Mouse (Mus musculus): ENCODE results near the gene Sarm1. TPM values are rescaled to one million over a fixed set of nuclear protein-coding genes. Genes with fewer than 3 reads are reported as not detected.

Sarm1 gene
- 0.37 TPM for polyA plus RNA-seq (2015; fragmentation: Illumina TruSeq; extraction: RNeasy Lipid Tissue Mini Kit (QIAGEN cat#74804); ENCODE audit: insufficient read depth, low replicate concordance)

DNA sequence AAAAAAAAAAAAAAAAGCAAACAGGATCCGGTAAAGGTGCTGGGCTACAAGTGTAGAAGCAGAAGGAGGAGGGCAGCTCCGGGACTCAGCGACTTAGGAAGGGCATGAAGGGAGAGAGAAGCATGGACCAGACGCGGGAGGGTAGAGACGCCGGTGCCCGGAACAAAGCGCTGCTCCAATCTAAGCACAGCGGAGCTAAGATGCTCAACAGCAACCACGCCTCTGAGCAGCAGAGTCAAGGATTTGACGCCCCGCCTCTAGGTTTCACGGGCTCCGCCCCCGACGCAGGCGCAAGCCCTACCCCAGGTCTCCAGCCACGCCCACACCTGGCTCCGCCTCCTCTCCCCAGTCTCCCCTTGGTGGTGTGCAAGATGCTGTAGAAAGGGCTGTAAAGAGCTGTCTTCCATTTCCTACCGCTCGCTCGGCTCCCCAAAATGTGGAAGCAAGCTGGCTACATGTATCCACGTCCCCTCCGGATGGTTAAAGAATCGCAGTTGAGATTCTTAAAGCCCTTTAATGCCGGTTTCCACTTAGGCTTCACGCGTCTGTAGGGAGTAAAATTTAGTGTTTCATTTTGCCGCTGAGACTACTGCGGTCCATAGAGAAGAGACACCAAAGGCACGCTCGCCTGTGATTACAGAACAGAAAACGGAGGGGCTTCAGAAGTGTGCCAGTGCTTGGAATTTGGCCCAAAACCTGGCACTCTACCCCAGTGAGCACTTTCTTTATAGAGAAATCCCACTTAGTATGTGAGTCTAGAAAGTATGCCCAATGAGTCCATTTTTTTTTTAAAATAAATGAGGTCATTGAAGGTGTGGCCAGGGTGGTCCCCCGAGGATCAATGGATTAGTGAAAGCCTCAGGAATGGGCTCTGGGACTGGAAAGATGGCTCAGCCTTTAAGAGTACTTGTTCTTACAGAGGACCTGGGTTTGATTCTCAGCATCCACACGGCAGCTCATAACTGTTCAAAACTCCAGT lies at the start of gene Sarm1:
Gene Sarm1, minus strand, starts transcription at position 211 of the 979 bp plus-strand sequence.

DNA sequence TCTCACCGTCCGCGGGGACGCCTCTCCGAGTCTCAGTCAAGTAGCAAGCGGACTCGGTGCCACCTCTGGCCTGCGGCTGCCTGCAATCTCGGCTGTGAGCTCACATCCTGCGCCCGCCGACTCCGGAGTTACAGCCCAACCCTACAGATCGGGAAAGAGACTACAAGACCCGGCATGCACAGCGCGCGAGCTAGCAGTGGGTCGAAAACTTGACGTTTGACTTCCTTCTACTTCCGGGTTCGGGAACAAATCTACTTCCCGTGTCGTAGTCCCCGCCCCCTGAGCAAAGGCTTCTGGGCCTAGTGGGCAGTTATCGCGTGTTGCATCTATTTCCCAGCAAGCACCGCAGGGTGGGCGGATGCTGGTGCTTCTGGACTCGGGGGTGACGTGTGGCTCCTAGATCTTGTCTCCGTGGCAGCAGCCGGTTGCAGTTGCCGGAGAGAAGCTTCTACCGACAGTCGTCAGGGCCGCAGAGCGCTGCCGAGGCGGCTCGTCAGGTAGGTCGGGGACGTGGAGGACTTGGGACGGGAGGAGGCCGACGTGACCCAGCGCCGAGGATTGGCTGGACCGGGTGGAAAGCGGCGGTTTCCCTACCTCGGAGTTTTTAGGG lies 38.6 kb upstream of the Sarm1 start, which contains the start of the genes Tnfaip1 and Ift20:
Gene Tnfaip1, minus strand, starts transcription at position 253 of the 610 bp plus-strand sequence.
Gene Ift20, plus strand, starts transcription at position 282 of the 610 bp plus-strand sequence.

DNA sequence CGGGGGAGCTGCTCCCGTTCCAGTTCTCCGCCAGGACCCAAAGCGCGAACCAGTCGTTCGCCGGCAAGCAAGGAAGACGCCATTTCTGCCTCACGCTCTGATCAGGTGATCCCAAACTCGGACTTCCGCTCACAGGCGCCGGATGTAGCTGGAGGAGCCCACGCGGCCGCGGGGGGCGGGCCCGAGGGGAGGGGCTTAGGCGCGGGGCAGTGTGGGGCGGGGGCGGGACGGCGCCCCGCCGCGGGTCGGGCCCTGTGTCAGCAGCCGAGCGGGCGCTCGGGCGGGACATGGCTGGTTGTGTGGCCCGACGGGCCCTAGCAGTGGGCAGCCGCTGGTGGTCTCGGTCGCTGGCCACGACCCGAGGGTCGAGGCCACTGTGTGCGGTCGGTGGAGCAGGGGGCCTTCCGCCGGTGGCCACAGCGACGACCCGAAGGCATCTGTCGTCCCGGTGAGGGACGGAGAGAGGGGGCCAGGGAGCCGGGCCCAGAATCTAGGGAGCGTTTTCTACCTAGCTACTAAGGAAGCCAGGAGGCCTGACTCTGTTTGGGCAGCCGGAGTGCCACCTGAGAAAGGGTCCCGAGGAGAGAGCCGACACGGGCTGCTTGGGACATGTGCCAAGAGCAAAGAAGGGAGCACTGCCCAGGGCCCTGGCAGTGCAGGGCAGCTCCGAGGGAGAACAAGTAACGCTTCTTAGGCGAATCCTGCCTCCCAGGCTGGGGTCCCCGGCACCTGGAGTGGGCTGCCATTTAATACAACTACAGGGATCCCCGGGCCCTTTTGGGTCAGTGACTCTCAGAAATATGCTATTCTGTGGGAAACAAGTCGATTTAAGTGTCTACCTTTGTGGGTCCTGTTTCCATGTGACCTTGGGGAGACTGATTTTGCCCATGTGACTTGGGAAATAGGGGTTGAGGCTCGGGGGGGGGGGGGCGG lies 14.7 kb upstream of the Sarm1 start, which contains the start of the genes Tmem199 and Poldip2:
Gene Tmem199, minus strand, starts transcription at position 148 of the 933 bp plus-strand sequence.
Gene Poldip2, plus strand, starts transcription at position 169 of the 933 bp plus-strand sequence.

DNA sequence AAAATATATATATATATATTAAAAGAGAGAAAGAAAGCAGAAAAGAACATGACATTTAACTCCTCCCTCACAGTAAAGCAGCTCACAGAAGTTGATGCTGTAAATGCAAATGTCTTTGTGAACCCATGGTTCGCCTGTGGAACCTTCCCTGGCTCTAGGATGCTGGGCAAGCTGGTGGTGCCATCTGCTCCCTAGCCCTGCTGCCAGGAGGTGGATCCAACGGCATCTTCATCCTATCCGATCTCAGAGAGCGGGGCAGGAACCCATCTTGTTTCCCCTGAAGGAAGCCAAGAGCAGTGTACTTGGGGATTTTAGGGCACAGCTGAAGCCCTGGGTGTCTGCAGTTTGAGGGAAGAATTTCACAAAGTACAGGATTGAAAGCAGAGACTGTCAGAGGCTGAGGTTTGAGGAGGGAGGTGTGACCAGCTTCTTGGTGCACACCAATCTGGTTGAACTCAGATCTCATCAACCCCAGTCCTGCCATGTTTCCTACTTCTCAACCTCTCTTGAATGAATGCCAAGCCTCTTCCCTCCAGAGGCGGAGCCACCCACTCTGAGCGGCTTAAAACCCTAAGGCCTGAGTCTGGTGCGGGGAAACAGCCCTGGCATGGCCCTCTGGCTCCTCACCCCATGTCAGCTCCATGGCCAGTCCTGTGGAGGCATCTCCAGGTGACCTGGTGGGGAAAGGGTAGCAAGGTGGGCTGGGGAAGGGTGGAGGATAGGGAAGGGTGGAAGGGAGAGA lies 5.5 kb upstream of the Sarm1 start, which contains the start of gene Sebox:
Gene Sebox, plus strand, starts transcription at position 539 of the 742 bp plus-strand sequence.

DNA sequence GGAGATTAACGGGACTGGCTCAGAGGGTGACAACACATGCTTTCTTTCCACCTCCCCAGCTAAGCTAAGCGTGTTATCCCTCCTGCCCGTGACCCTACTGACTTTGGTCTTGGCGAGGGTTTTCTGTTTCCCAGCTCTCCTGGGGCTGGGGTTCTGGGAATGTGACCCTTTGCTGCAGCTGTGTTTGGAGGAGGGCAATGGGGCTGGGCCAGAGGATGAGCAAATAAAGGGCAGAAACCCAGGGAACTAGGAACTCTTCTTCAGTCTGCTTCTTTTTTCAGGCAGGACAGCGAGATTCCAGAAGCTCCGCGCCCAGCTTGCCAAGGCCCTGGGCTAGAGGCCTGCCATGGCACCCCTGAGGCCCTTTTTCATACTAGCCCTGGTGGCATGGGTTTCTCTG lies 1.4 kb upstream of the Sarm1 start, which contains the start of gene Vtn:
Gene Vtn, plus strand, starts transcription at position 88 of the 400 bp plus-strand sequence.

DNA sequence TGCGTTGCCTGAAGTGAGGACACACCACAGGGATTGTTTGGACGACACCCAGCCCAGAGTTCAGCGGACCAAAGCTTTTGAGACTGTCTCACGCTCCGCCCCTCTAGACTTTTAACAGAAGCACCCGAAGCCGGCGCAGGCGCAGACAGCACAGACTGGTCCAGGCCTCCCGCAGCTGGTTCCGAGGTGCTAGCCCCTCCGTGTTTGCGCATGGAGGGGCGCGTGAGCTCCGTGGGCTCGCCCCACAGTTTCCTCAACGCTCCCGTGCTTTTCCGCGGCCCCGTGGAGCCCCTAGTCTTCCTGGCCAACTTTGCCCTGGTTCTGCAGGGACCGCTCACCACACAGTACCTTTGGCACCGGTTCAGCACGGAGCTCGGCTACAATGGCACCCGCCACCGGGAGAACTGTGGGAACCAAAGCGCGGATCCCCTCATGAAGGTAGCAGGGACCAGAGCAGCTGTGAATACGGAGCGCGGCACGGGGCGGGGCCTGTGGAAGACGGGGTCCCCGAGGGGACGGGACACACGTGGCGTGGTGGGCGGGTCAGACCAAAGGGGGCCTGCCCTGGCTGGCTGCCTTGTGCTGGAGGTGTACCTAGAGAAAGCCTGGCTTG lies 31.9 kb downstream of the Sarm1 start, which contains the start of gene Slc46a1:
Gene Slc46a1, plus strand, starts transcription at position 130 of the 613 bp plus-strand sequence.

Other genes starting within 250 kb of the Sarm1 start
- 107 TPM for gene 2610507B11Rik, start 236.0 kb downstream of the Sarm1 start, polyA plus RNA-seq (2015; fragmentation: Illumina TruSeq; extraction: RNeasy Lipid Tissue Mini Kit (QIAGEN cat#74804); ENCODE audit: insufficient read depth, low replicate concordance)
- 0.95 TPM for gene BC030499, start 206.9 kb downstream of the Sarm1 start, polyA plus RNA-seq (2015; fragmentation: Illumina TruSeq; extraction: RNeasy Lipid Tissue Mini Kit (QIAGEN cat#74804); ENCODE audit: insufficient read depth, low replicate concordance)
- gene Spag5, start 196.2 kb downstream of the Sarm1 start, polyA plus RNA-seq (2015; fragmentation: Illumina TruSeq; extraction: RNeasy Lipid Tissue Mini Kit (QIAGEN cat#74804); ENCODE audit: insufficient read depth, low replicate concordance), result 12.5 TPM
- 4.3 TPM for gene Aldoc, start 174.8 kb downstream of the Sarm1 start, polyA plus RNA-seq (2015; fragmentation: Illumina TruSeq; extraction: RNeasy Lipid Tissue Mini Kit (QIAGEN cat#74804); ENCODE audit: insufficient read depth, low replicate concordance)
- 24.8 TPM for gene Pigs, start 169.3 kb downstream of the Sarm1 start, polyA plus RNA-seq (2015; fragmentation: Illumina TruSeq; extraction: RNeasy Lipid Tissue Mini Kit (QIAGEN cat#74804); ENCODE audit: insufficient read depth, low replicate concordance)
- 35.6 TPM for gene Unc119, start 154.3 kb downstream of the Sarm1 start, polyA plus RNA-seq (2015; fragmentation: Illumina TruSeq; extraction: RNeasy Lipid Tissue Mini Kit (QIAGEN cat#74804); ENCODE audit: insufficient read depth, low replicate concordance)
- gene Foxn1, start 111.2 kb downstream of the Sarm1 start, polyA plus RNA-seq (2015; fragmentation: Illumina TruSeq; extraction: RNeasy Lipid Tissue Mini Kit (QIAGEN cat#74804); ENCODE audit: insufficient read depth, low replicate concordance), result not detected
- 0.10 TPM for gene Slc13a2, start 75.5 kb downstream of the Sarm1 start, polyA plus RNA-seq (2015; fragmentation: Illumina TruSeq; extraction: RNeasy Lipid Tissue Mini Kit (QIAGEN cat#74804); ENCODE audit: insufficient read depth, low replicate concordance)
- 0.91 TPM for gene Slc46a1, start 32.1 kb downstream of the Sarm1 start, polyA plus RNA-seq (2015; fragmentation: Illumina TruSeq; extraction: RNeasy Lipid Tissue Mini Kit (QIAGEN cat#74804); ENCODE audit: insufficient read depth, low replicate concordance)
- gene Vtn, start 1.3 kb upstream of the Sarm1 start, polyA plus RNA-seq (2015; fragmentation: Illumina TruSeq; extraction: RNeasy Lipid Tissue Mini Kit (QIAGEN cat#74804); ENCODE audit: insufficient read depth, low replicate concordance), result not detected
- gene Sebox, start 5.7 kb upstream of the Sarm1 start, polyA plus RNA-seq (2015; fragmentation: Illumina TruSeq; extraction: RNeasy Lipid Tissue Mini Kit (QIAGEN cat#74804); ENCODE audit: insufficient read depth, low replicate concordance), result not detected
- 41.9 TPM for gene Tmem199, start 14.4 kb upstream of the Sarm1 start, polyA plus RNA-seq (2015; fragmentation: Illumina TruSeq; extraction: RNeasy Lipid Tissue Mini Kit (QIAGEN cat#74804); ENCODE audit: insufficient read depth, low replicate concordance)
- gene Poldip2, start 14.4 kb upstream of the Sarm1 start, polyA plus RNA-seq (2015; fragmentation: Illumina TruSeq; extraction: RNeasy Lipid Tissue Mini Kit (QIAGEN cat#74804); ENCODE audit: insufficient read depth, low replicate concordance), result 32.6 TPM
- 27.4 TPM for gene Tnfaip1, start 38.6 kb upstream of the Sarm1 start, polyA plus RNA-seq (2015; fragmentation: Illumina TruSeq; extraction: RNeasy Lipid Tissue Mini Kit (QIAGEN cat#74804); ENCODE audit: insufficient read depth, low replicate concordance)
- 58.4 TPM for gene Ift20, start 38.6 kb upstream of the Sarm1 start, polyA plus RNA-seq (2015; fragmentation: Illumina TruSeq; extraction: RNeasy Lipid Tissue Mini Kit (QIAGEN cat#74804); ENCODE audit: insufficient read depth, low replicate concordance)
- gene Tmem97, start 53.0 kb upstream of the Sarm1 start, polyA plus RNA-seq (2015; fragmentation: Illumina TruSeq; extraction: RNeasy Lipid Tissue Mini Kit (QIAGEN cat#74804); ENCODE audit: insufficient read depth, low replicate concordance), result 14.5 TPM
- 34.4 TPM for gene Nlk, start 199.6 kb upstream of the Sarm1 start, polyA plus RNA-seq (2015; fragmentation: Illumina TruSeq; extraction: RNeasy Lipid Tissue Mini Kit (QIAGEN cat#74804); ENCODE audit: insufficient read depth, low replicate concordance)